Mouse (Mus musculus) CH12.LX (cell line): ENCODE data around the gene Zfp583. TPM values are rescaled to one million over a fixed set of nuclear protein-coding genes. Genes with fewer than 3 reads are reported as not detected.

Experiments
- DNase-seq: peaks from one replicate; pipeline ENCODE4 v3.0.0-alpha.2; 2013; ENCODE audit errors: extremely low read depth
- H3K27ac ChIP-seq: 2 replicates; pipeline ENCODE4 v1.5.1; 2012; ENCODE audit warnings: low read depth, mild to moderate bottlenecking, control low read depth, moderate library complexity; ENCODE audit not compliant: insufficient read depth
- H3K27me3 ChIP-seq: replicated peaks from 2 replicates; pipeline ENCODE3; 2012; ENCODE audit warnings: inconsistent platforms
- H3K36me3 ChIP-seq, 2 experiments: replicated peaks in 1 of 2; 2 replicates each; pipeline versions ENCODE3 to v1.6.1; 2012; ENCODE audit warnings: inconsistent platforms in 1 of 2, low read length in 1 of 2, mild to moderate bottlenecking in 1 of 2, mixed read lengths in 1 of 2, moderate library complexity in 1 of 2; ENCODE audit not compliant: control insufficient read depth in 1 of 2, insufficient read depth in 1 of 2
- H3K4me1 ChIP-seq, 2 experiments: 2 replicates each; pipeline ENCODE4 v1.6.1; 2012; ENCODE audit warnings: inconsistent platforms in 1 of 2, moderate library complexity in 1 of 2; ENCODE audit not compliant: insufficient read depth in 2 of 2, control insufficient read depth in 1 of 2
- H3K4me2 ChIP-seq: 2 replicates; pipeline ENCODE4 v1.6.1; 2012; ENCODE audit warnings: low read depth, mild to moderate bottlenecking, control low read depth; ENCODE audit not compliant: poor library complexity, insufficient read depth, severe bottlenecking
- H3K4me3 ChIP-seq, 3 experiments: fragments of 150-350 bp in 1 of 3; sonication (generic) in 1 of 3; replicated peaks in 1 of 3; 2 replicates each; pipeline versions ENCODE3 to v1.5.1; 2011 to 2012; ENCODE audit warnings: low read depth in 2 of 3, low read length in 2 of 3, mild to moderate bottlenecking in 2 of 3, moderate library complexity in 2 of 3, control low read depth in 1 of 3, improper control_type of control experiment in 1 of 3, inconsistent platforms in 1 of 3, mixed read lengths in 1 of 3; ENCODE audit not compliant: poor library complexity in 1 of 3
- H3K79me2 ChIP-seq: replicated peaks from 2 replicates; pipeline ENCODE4 v1.6.1; 2012; ENCODE audit warnings: mild to moderate bottlenecking, moderate library complexity; ENCODE audit not compliant: control insufficient read depth, poor library complexity, insufficient read depth, severe bottlenecking; ENCODE audit errors: extremely low read depth
- H3K9ac ChIP-seq: 2 replicates; pipeline ENCODE4 v1.6.1; 2012; ENCODE audit warnings: low read depth, mild to moderate bottlenecking, control low read depth, moderate library complexity; ENCODE audit not compliant: insufficient read depth
- H3K9me3 ChIP-seq: replicated peaks from 2 replicates; pipeline ENCODE3; 2012; ENCODE audit warnings: low read length, inconsistent platforms, mixed read lengths
- CTCF ChIP-seq, 2 experiments: IDR thresholded peaks in 1 of 2; conservative IDR thresholded peaks in 1 of 2; 2 replicates each; pipeline ENCODE4 v1.5.1; 2011 to 2012; ENCODE audit warnings: low read depth in 2 of 2, low read length in 2 of 2, improper control_type of control experiment in 1 of 2, inconsistent platforms in 1 of 2, mild to moderate bottlenecking in 1 of 2, moderate library complexity in 1 of 2
- E2F4 ChIP-seq: IDR thresholded peaks from 2 replicates; pipeline ENCODE4 v1.6.1; 2011; ENCODE audit warnings: low read depth, low read length, improper control_type of control experiment; ENCODE audit not compliant: insufficient replicate concordance
- ELF1 ChIP-seq: IDR thresholded peaks from 2 replicates; pipeline ENCODE4 v1.6.1; 2014; ENCODE audit warnings: low read depth, mild to moderate bottlenecking, inconsistent platforms, low read length, improper control_type of control experiment
- EP300 ChIP-seq: IDR thresholded peaks from 2 replicates; pipeline ENCODE4 v1.6.1; 2011; ENCODE audit warnings: low read length, improper control_type of control experiment
- ETS1 ChIP-seq: conservative IDR thresholded peaks from 2 replicates; pipeline ENCODE4 v1.6.1; 2012; ENCODE audit warnings: low read depth, mild to moderate bottlenecking, inconsistent platforms, low read length, improper control_type of control experiment, moderate library complexity
- GABPA ChIP-seq: IDR thresholded peaks from 2 replicates; pipeline ENCODE4 v1.6.1; 2012; ENCODE audit warnings: low read depth, low read length, improper control_type of control experiment, inconsistent platforms; ENCODE audit not compliant: insufficient replicate concordance
- HCFC1 ChIP-seq: IDR thresholded peaks from 2 replicates; pipeline ENCODE4 v1.6.1; 2012; ENCODE audit warnings: low read depth, mild to moderate bottlenecking, inconsistent platforms, low read length, improper control_type of control experiment
- IRF4 ChIP-seq: IDR thresholded peaks from 2 replicates; pipeline ENCODE4 v1.6.1; 2014; ENCODE audit warnings: low read depth, mild to moderate bottlenecking, inconsistent platforms, low read length, improper control_type of control experiment
- JUN ChIP-seq: IDR thresholded peaks from 2 replicates; pipeline ENCODE4 v1.6.1; 2011; ENCODE audit warnings: low read depth, mild to moderate bottlenecking, low read length, improper control_type of control experiment, moderate library complexity; ENCODE audit not compliant: insufficient read depth
- JUND ChIP-seq: conservative IDR thresholded peaks from 2 replicates; pipeline ENCODE4 v1.6.1; 2011; ENCODE audit warnings: low read depth, low read length, improper control_type of control experiment
- KAT2A ChIP-seq: IDR thresholded peaks from 2 replicates; pipeline ENCODE4 v1.6.1; 2012; ENCODE audit warnings: low read length, improper control_type of control experiment, inconsistent platforms; ENCODE audit not compliant: insufficient replicate concordance
- MXI1 ChIP-seq: IDR thresholded peaks from 2 replicates; pipeline ENCODE4 v1.6.1; 2011; ENCODE audit warnings: mild to moderate bottlenecking, low read depth, low read length, improper control_type of control experiment
- NELFE ChIP-seq: IDR thresholded peaks from 2 replicates; pipeline ENCODE4 v1.6.1; 2011; ENCODE audit warnings: low read depth, low read length, improper control_type of control experiment
- POLR2A ChIP-seq: IDR thresholded peaks from 2 replicates; pipeline ENCODE4 v1.6.1; 2011; ENCODE audit warnings: low read depth, mild to moderate bottlenecking, improper control_type of control experiment, low read length
- RCOR1 ChIP-seq: conservative IDR thresholded peaks from 2 replicates; pipeline ENCODE4 v1.6.1; 2012; ENCODE audit warnings: low read depth, mild to moderate bottlenecking, inconsistent platforms, low read length, improper control_type of control experiment
- SIN3A ChIP-seq: IDR thresholded peaks from 2 replicates; pipeline ENCODE4 v1.6.1; 2012; ENCODE audit warnings: low read length, improper control_type of control experiment, inconsistent platforms
- SMC3 ChIP-seq: IDR thresholded peaks from 2 replicates; pipeline ENCODE4 v1.6.1; 2011; ENCODE audit warnings: low read depth, low read length, improper control_type of control experiment
- TBP ChIP-seq: conservative IDR thresholded peaks from 2 replicates; pipeline ENCODE4 v1.6.1; 2011; ENCODE audit warnings: low read depth, low read length, improper control_type of control experiment
- TCF12 ChIP-seq: IDR thresholded peaks from 2 replicates; pipeline ENCODE4 v1.6.1; 2014; ENCODE audit warnings: low read depth, mild to moderate bottlenecking, inconsistent platforms, low read length, improper control_type of control experiment
- USF1 ChIP-seq: IDR thresholded peaks from 2 replicates; pipeline ENCODE4 v1.6.1; 2014; ENCODE audit warnings: low read depth, mild to moderate bottlenecking, inconsistent platforms, low read length, improper control_type of control experiment
- USF2 ChIP-seq: conservative IDR thresholded peaks from 2 replicates; pipeline ENCODE4 v1.6.1; 2011; ENCODE audit warnings: low read depth, low read length, improper control_type of control experiment
- ZC3H11A ChIP-seq: IDR thresholded peaks from 2 replicates; pipeline ENCODE4 v1.6.1; 2012; ENCODE audit warnings: low read depth, mild to moderate bottlenecking, inconsistent platforms, low read length, improper control_type of control experiment
- ZKSCAN1 ChIP-seq: IDR thresholded peaks from 2 replicates; pipeline ENCODE4 v1.6.1; 2012; ENCODE audit warnings: low read depth, inconsistent platforms, low read length, improper control_type of control experiment, borderline replicate concordance
- ZNF384 ChIP-seq: IDR thresholded peaks from 2 replicates; pipeline ENCODE4 v1.6.1; 2012; ENCODE audit warnings: low read depth, low read length, improper control_type of control experiment, inconsistent platforms
- dilution Hi-C: fragments of 300-500 bp; cut with MboI; formaldehyde crosslinking; loops from 2 replicates; pipeline ENCODE4 v1.14.3; 2020; ENCODE audit warnings: low sequenced_read_pairs; ENCODE audit not compliant: extremely low pct_unique_long_range_greater_than_20kb, extremely low pct_ligation_motif_present
- in situ Hi-C: fragments of 300-500 bp; cut with MboI; formaldehyde crosslinking; loops from 3 replicates; pipeline ENCODE4 v1.14.3; 2019; ENCODE audit warnings: low sequenced_read_pairs, low pct_ligation_motif_present, low pct_unique_long_range_greater_than_20kb, mixed read lengths
- polyA plus RNA-seq: library from polyadenylated mRNA; unstranded; fragments of >175 nt; gene quantifications from 2 replicates; pipeline ENCODE4 v1.2.1, GENCODE M21; 2012; ENCODE audit warnings: low read depth; ENCODE audit not compliant: insufficient read length
- total RNA-seq, 2 experiments: library from RNA; depleted of rRNA; stranded (reverse); fragments of 300-350 nt in 1 of 2; fragments of >200 nt in 1 of 2; gene quantifications; 2 replicates each; pipeline ENCODE4 v1.2.3; 2012 to 2014

The Zfp583 gene
- total and polyA plus RNA-seq, 3 experiments, result not detected

- no peak for TF ChIP-seq GABPA
These were observed 45.0 kb downstream of the Zfp583 start, which contains the start of gene Zfp667 (continued) for GRCm38 (mm10) chr7:6285842-6286705.

- H3K27me3 ChIP-seq, result no peaks in the 10 kb centered on the region
- no peak overlapping the region for H3K4me3 ChIP-seq
- H3K27ac ChIP-seq, result no peak overlapping the region
- DNase-seq, result peak; percentile 72
- H3K4me2 ChIP-seq, result peak overlapping the region; percentile 32
- H3K4me1 ChIP-seq, result peaks cover 11 to 26% of the 10 kb centered on the region in 2 experiments; a peak in 3 of 4 replicates
- H3K36me3 ChIP-seq, result peaks cover 0 to 5% of the 10 kb centered on the region in 2 experiments
- TF ChIP-seq JUND, result peak; percentile 62
- TF ChIP-seq ZNF384, result no peak
- TF ChIP-seq SIN3A, result peak; percentile 25; the same call in 1 of the 2 replicates
- TF ChIP-seq SMC3, result no peak
- TF ChIP-seq TBP, result 0 out of 2 replicates have a peak, but pooled peaks have one; percentile 31
- TF ChIP-seq ZKSCAN1, result no peak
- no peak for TF ChIP-seq CTCF (conservative IDR thresholded peaks at IDR 0.05 in 1 of 2, IDR thresholded peaks at IDR 0.05 in 1 of 2; ENCODE audit: low read depth in 2 of 2, low read length in 2 of 2)
- no peak for TF ChIP-seq GABPA
- peak; percentile 21; the same call in 1 of the 2 replicates for TF ChIP-seq EP300
- TF ChIP-seq KAT2A, result no peak
- TF ChIP-seq NELFE, result 0 out of 2 replicates have a peak, but pooled peaks have one; percentile 6
- TF ChIP-seq ETS1, result peak; percentile 56
- 0 out of 2 replicates have a peak, but pooled peaks have one; percentile 17 for TF ChIP-seq HCFC1
- TF ChIP-seq ZC3H11A, result no peak
- no peak for TF ChIP-seq RCOR1
- TF ChIP-seq IRF4, result peak; percentile 6; the same call in 1 of the 2 replicates
- TF ChIP-seq E2F4, result no peak
- no peak for TF ChIP-seq TCF12
- no peak for TF ChIP-seq MXI1
- no peak; the same call in 1 of the 2 replicates for TF ChIP-seq ELF1
- TF ChIP-seq JUN, result peak; percentile 33; the same call in 1 of the 2 replicates
- no peak for TF ChIP-seq USF2
- TF ChIP-seq USF1, result no peak
- TF ChIP-seq POLR2A, result no peak
- no peaks in the 10 kb centered on the region; the same call in 1 of the 2 replicates for H3K79me2 ChIP-seq
- H3K9me3 ChIP-seq, result no peaks in the 10 kb centered on the region
- in situ Hi-C loops (loop anchor here (25.0 kb wide), 1 partner anchor 102 kb away; the partner anchor contains the start of genes Smim17 and Zfp28), dilution Hi-C loops (no loop called here)
- H3K9ac ChIP-seq, result peak overlapping the region; percentile 28; the same call in 1 of the 2 replicates
These were observed 45.7 kb downstream of the Zfp583 start for GRCm38 (mm10) chr7:6285366-6285765.
